34 mouse cellular contexts compared by ENCODE assay signal in the genomic region with DNA sequence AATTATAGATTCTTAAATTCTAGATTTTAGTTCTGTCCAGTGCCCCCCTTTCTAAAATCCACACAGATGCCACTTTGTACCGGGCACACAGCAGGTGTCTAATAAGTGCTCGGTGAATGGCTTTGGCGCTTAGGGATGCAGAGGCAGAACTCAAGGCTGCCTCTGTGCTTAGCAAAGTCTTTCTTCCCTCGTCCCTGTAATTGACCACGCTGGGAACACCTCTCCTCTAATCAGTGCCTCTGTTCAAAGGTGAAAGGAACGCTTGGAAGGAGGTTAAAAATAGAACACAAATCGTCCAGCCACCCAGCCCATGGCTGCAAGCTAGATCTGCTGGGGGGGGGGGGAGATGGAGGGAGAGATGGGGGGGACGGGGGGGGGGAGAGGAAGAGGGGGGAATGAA. TPM values are rescaled to one million over a fixed set of nuclear protein-coding genes. Genes with fewer than 3 reads are reported as not detected.
DNase-seq lines count a peak whose midpoint lies in the region; ATAC-seq and TF ChIP-seq lines count a peak whose summit lies in the region.
"Had no signal": no experiment of that assay in that cellular context is flagged by ENCODE, and none has a peak within 500 bp of the region (broad histone marks: within the 10 kb centered on the region; RNA-seq: fewer than 3 reads in every experiment).

No protein-coding gene starts in this region.

- no peak overlapping the region for H3K4me2 ChIP-seq in forebrain, embryonic 11.5 days (ENCODE audit: low read depth, low read length, severe bottlenecking)
- H3K4me2 ChIP-seq in forebrain, embryonic 15.5 days (replicated peaks), result no peak overlapping the region
- H3K4me2 ChIP-seq in stomach, embryonic 14.5 days (replicated peaks; ENCODE audit: low read depth, low read length), result no peak overlapping the region
- H3K4me2 ChIP-seq: heart, embryonic 13.5 days; kidney, embryonic 15.5 days; liver, embryonic 11.5 days; lung, embryonic 15.5 days; neural tube, embryonic 12.5 days had no signal

- H3K36me3 ChIP-seq in forebrain, embryonic 11.5 days (ENCODE audit: control insufficient read depth, insufficient read depth, low read length), result no peaks in the 10 kb centered on the region
- H3K36me3 ChIP-seq in forebrain, embryonic 15.5 days, result peaks cover 47% of the 10 kb centered on the region
- H3K36me3 ChIP-seq in kidney, adult 2 months (ENCODE audit: control insufficient read depth, insufficient read depth, low read length), result no peaks in the 10 kb centered on the region
- H3K36me3 ChIP-seq in stomach, embryonic 14.5 days (ENCODE audit: control insufficient read depth, insufficient read depth, low read length), result no peaks in the 10 kb centered on the region
- H3K36me3 ChIP-seq: heart, embryonic 13.5 days; hindbrain, embryonic 10.5 days; kidney, embryonic 15.5 days; limb, embryonic 13.5 days; lung, embryonic 15.5 days; midbrain, embryonic 10.5 days had no signal

- no peak overlapping the region for H3K9ac ChIP-seq in forebrain, embryonic 11.5 days (ENCODE audit: low read length)
- no peak overlapping the region for H3K9ac ChIP-seq in forebrain, embryonic 15.5 days (replicated peaks)
- no peak overlapping the region for H3K9ac ChIP-seq in stomach, embryonic 14.5 days (replicated peaks; ENCODE audit: low read depth, low read length)
- H3K9ac ChIP-seq: kidney, embryonic 15.5 days; limb, embryonic 13.5 days; lung, embryonic 15.5 days; neural tube, embryonic 12.5 days had no signal

- H3K4me1 ChIP-seq in forebrain, embryonic 11.5 days (replicated peaks; ENCODE audit: control insufficient read depth, insufficient read depth, low read length), result peaks cover 12% of the 10 kb centered on the region
- no peaks in the 10 kb centered on the region for H3K4me1 ChIP-seq in forebrain, embryonic 15.5 days
- peaks cover 14% of the 10 kb centered on the region; the same call in 1 of the 2 replicates for H3K4me1 ChIP-seq in kidney, adult 2 months (ENCODE audit: control insufficient read depth, insufficient read depth, low read length)
- H3K4me1 ChIP-seq in stomach, embryonic 14.5 days (ENCODE audit: control insufficient read depth, insufficient read depth, low read length), result no peaks in the 10 kb centered on the region
- H3K4me1 ChIP-seq: neural tube, embryonic 12.5 days had no signal

- 8% methylated on average over 8 of the region's 8 CpGs for WGBS in forebrain, embryonic 11.5 days
- WGBS in forebrain, embryonic 15.5 days, result 5% methylated on average over 8 of the region's 8 CpGs
- WGBS in kidney, adult 2 months, result 28% methylated on average over 8 of the region's 8 CpGs
- 39% methylated on average over 7 of the region's 8 CpGs for WGBS in stomach, embryonic 14.5 days

- TF ChIP-seq CTCF in kidney, adult 2 months (conservative IDR thresholded peaks at IDR 0.05; ENCODE audit: insufficient read depth, insufficient read length, low read depth, low read length), result no peak

- H3K9me3 ChIP-seq in forebrain, embryonic 11.5 days (ENCODE audit: control insufficient read depth, low read length), result no peaks in the 10 kb centered on the region
- H3K9me3 ChIP-seq in forebrain, embryonic 15.5 days, result no peaks in the 10 kb centered on the region
- no peaks in the 10 kb centered on the region for H3K9me3 ChIP-seq in stomach, embryonic 14.5 days (ENCODE audit: control insufficient read depth, low read depth, low read length)
- H3K9me3 ChIP-seq: heart, embryonic 13.5 days; hindbrain, embryonic 10.5 days; kidney, embryonic 15.5 days; limb, embryonic 13.5 days; lung, embryonic 15.5 days; midbrain, embryonic 10.5 days; neural tube, embryonic 12.5 days had no signal

- no peak overlapping the region for H3K4me3 ChIP-seq in forebrain, embryonic 11.5 days (ENCODE audit: low read depth, low read length)
- no peak overlapping the region for H3K4me3 ChIP-seq in forebrain, embryonic 15.5 days
- no peak overlapping the region for H3K4me3 ChIP-seq in kidney, adult 2 months (ENCODE audit: insufficient read depth, low read depth, low read length)
- no peak overlapping the region for H3K4me3 ChIP-seq in stomach, embryonic 14.5 days (ENCODE audit: low read depth, low read length)
- H3K4me3 ChIP-seq: erythroblast, embryonic 14.5 days; heart, embryonic 13.5 days; hindbrain, embryonic 10.5 days; kidney, embryonic 15.5 days; left cerebral cortex, adult 2 months; limb, embryonic 13.5 days; lung, embryonic 15.5 days; midbrain, embryonic 10.5 days; myocyte; neural tube, embryonic 12.5 days had no signal

- TF ChIP-seq POLR2A in kidney, adult 2 months (IDR thresholded peaks at IDR 0.05; ENCODE audit: low read depth, low read length), result no peak

- peak overlapping the region; percentile 31; the same call in 1 of the 2 replicates for H3K27ac ChIP-seq in forebrain, embryonic 11.5 days (ENCODE audit: low read depth, low read length)
- H3K27ac ChIP-seq in forebrain, embryonic 15.5 days (replicated peaks), result no peak overlapping the region
- no peak overlapping the region for H3K27ac ChIP-seq in kidney, adult 2 months (ENCODE audit: insufficient read depth, low read depth, low read length)
- no peak overlapping the region for H3K27ac ChIP-seq in stomach, embryonic 14.5 days (ENCODE audit: low read length)
- H3K27ac ChIP-seq: heart, embryonic 13.5 days; hindbrain, embryonic 10.5 days; kidney, embryonic 15.5 days; left cerebral cortex, adult 2 months; limb, embryonic 13.5 days; lung, embryonic 15.5 days; midbrain, embryonic 10.5 days; neural tube, embryonic 12.5 days had no signal

- ATAC-seq in forebrain, embryonic 11.5 days (replicated peaks; ENCODE audit: low FRiP score), result 0 out of 2 replicates have a peak, but pooled peaks have one; percentile 36
- ATAC-seq in forebrain, embryonic 15.5 days (replicated peaks), result no peak
- ATAC-seq in stomach, embryonic 14.5 days (ENCODE audit: insufficient number of reproducible peaks, insufficient read depth, low FRiP score, low read depth), result peak; percentile 47; the same call in 1 of the 2 replicates
- ATAC-seq: hindbrain, embryonic 16.5 days had no signal

- H3K27me3 ChIP-seq in forebrain, embryonic 11.5 days (ENCODE audit: control insufficient read depth, insufficient read depth, low read length), result no peaks in the 10 kb centered on the region
- H3K27me3 ChIP-seq in forebrain, embryonic 15.5 days, result no peaks in the 10 kb centered on the region
- H3K27me3 ChIP-seq in kidney, adult 2 months (replicated peaks; ENCODE audit: control insufficient read depth, insufficient read depth, low read length), result no peaks in the 10 kb centered on the region
- H3K27me3 ChIP-seq in stomach, embryonic 14.5 days (ENCODE audit: control insufficient read depth, insufficient read depth, low read length), result no peaks in the 10 kb centered on the region
- H3K27me3 ChIP-seq: lung, embryonic 15.5 days; neural tube, embryonic 12.5 days had no signal

- DNase-seq in forebrain, embryonic 11.5 days (ENCODE audit: low spot score), result no peak
- peak; percentile 43 for DNase-seq in kidney, adult 2 months
- no peak for DNase-seq in kidney, adult 8-10 months
- no peak for DNase-seq in cerebellum, adult 18-20 months
- DNase-seq in left cerebral cortex, adult 11 months (ENCODE audit: low spot score), result no peak
- DNase-seq: adrenal gland, postnatal 25 days; cerebellum, adult 2 months; cerebellum, postnatal 14 days; gastrocnemius, postnatal 25 days; heart, adult 11 months; heart, postnatal 14 days; kidney, postnatal 25 days; right cerebral cortex, adult 18-20 months; right cerebral cortex, postnatal 4 days; thymus, postnatal 14 days had no signal

RNA-seq across cellular contexts. Expression of a gene that starts 24.8 kb away (rescaled TPM):
- polyA plus RNA-seq in forebrain, embryonic 11.5 days (2014; fragmentation: Nextera tagmentation; extraction: Ambion mirVana), result 13.9 and 14.0 TPM in 2 replicates
- 18.4 and 20.4 TPM in 2 replicates for polyA plus RNA-seq in forebrain, embryonic 15.5 days (2015; fragmentation: Nextera tagmentation; extraction: Ambion mirVana)
- polyA plus RNA-seq in kidney, adult 2 months (2012; rRNA removed), result 24.6 and 26.4 TPM in 2 replicates
- 10.2 and 10.5 TPM in 2 replicates for polyA plus RNA-seq in stomach, embryonic 14.5 days (2014; fragmentation: Nextera tagmentation; extraction: Ambion mirVana)

RNA-seq across cellular contexts. Expression of a gene that starts 37.0 kb away (rescaled TPM):
- polyA plus RNA-seq in forebrain, embryonic 11.5 days (2014; fragmentation: Nextera tagmentation; extraction: Ambion mirVana), result not detected in 2 replicates
- polyA plus RNA-seq in forebrain, embryonic 15.5 days (2015; fragmentation: Nextera tagmentation; extraction: Ambion mirVana), result not detected in 2 replicates
- 369 and 376 TPM in 2 replicates for polyA plus RNA-seq in kidney, adult 2 months (2012; rRNA removed)
- 0.16 and 0.17 TPM in 2 replicates for polyA plus RNA-seq in stomach, embryonic 14.5 days (2014; fragmentation: Nextera tagmentation; extraction: Ambion mirVana)
- polyA plus RNA-seq: cortical plate, adult 2 months; embryonic facial prominence, embryonic 14.5 days; erythroblast, embryonic 14.5 days; heart, embryonic 13.5 days; hindbrain, embryonic 10.5 days; hindbrain, embryonic 16.5 days; limb, embryonic 13.5 days; liver, embryonic 11.5 days; lung, embryonic 15.5 days; midbrain, embryonic 10.5 days; midbrain, postnatal 0 days; myocyte; neural tube, embryonic 12.5 days; urinary bladder, adult 2 months had no signal

RNA-seq across cellular contexts. Expression of a gene that starts 46.8 kb away (rescaled TPM):
- polyA plus RNA-seq in forebrain, embryonic 11.5 days (2014; fragmentation: Nextera tagmentation; extraction: Ambion mirVana), result 25.7 and 28.7 TPM in 2 replicates
- 12.8 and 13.8 TPM in 2 replicates for polyA plus RNA-seq in forebrain, embryonic 15.5 days (2015; fragmentation: Nextera tagmentation; extraction: Ambion mirVana)
- 11.3 and 12.1 TPM in 2 replicates for polyA plus RNA-seq in kidney, adult 2 months (2012; rRNA removed)
- 22.2 and 25.0 TPM in 2 replicates for polyA plus RNA-seq in stomach, embryonic 14.5 days (2014; fragmentation: Nextera tagmentation; extraction: Ambion mirVana)

RNA-seq across cellular contexts. Expression of a gene that starts 50.9 kb away (rescaled TPM):
- 17.6 and 19.4 TPM in 2 replicates for polyA plus RNA-seq in forebrain, embryonic 11.5 days (2014; fragmentation: Nextera tagmentation; extraction: Ambion mirVana)
- polyA plus RNA-seq in forebrain, embryonic 15.5 days (2015; fragmentation: Nextera tagmentation; extraction: Ambion mirVana), result 81.8 and 87.2 TPM in 2 replicates
- polyA plus RNA-seq in kidney, adult 2 months (2012; rRNA removed), result 0.34 and 0.45 TPM in 2 replicates
- 2.9 and 3.0 TPM in 2 replicates for polyA plus RNA-seq in stomach, embryonic 14.5 days (2014; fragmentation: Nextera tagmentation; extraction: Ambion mirVana)
- polyA plus RNA-seq: erythroblast, embryonic 14.5 days; liver, embryonic 11.5 days; spleen, adult 2 months had no signal

Comparison
In these comparisons a context has a peak if more than half of its experiments do, and no peak if none do; other contexts are left out.
1. RNA of a gene that starts 37.0 kb away (polyA plus RNA-seq): 369 to 376 TPM in kidney, adult 2 months; 0.16 to 0.17 TPM in stomach, embryonic 14.5 days, not detected in forebrain, embryonic 11.5 days and not detected in forebrain, embryonic 15.5 days; every median in the first group is over 100 times any median in the second.